Mouse (Mus musculus): ENCODE data around the gene Cacna1c.

DNA sequence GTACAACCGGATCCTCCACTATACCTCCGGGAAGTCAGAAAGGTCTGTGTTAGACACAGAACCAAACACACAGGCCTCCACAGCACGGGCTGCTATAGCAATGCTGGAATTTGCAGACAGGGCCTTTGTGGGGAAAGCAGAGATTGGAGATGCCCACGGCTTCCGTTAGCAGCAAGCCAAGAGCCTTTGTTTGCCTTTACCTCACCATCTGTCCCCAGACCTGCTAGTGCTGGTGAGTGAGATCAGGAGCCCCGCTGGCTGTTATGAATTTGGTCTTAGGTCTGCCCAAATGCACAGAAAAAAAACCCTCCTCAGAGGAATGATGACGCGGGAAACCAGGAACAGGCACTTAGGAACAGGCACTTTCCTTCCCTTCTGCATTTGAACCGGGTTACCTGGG is 117.3 kb downstream of the Cacna1c start:
- no peak for TF ChIP-seq CTCF (IDR thresholded peaks at IDR 0.05; ENCODE audit: low read depth)
- no peak for TF ChIP-seq EP300 (optimal IDR thresholded peaks at IDR 0.05)
